Mouse (Mus musculus) adrenal gland, postnatal 14 days (tissue): Measurements from ENCODE around the gene Rnf8. TPM values are rescaled to one million over a fixed set of nuclear protein-coding genes. Genes with fewer than 3 reads are reported as not detected.
"Not testable (repeated sequence)": the region's sequence is repeated elsewhere in the genome, so short reads cannot be mapped to it uniquely, and the experiment has no call there.

ENCODE experiments used
- DNase-seq: peaks from one replicate; pipeline ENCODE4 v3.0.0; 2021; ENCODE audit warnings: mixed read lengths
- long read RNA-seq, 2 experiments: library from polyadenylated mRNA; stranded (forward); transcript quantifications; one replicate each; pipeline ENCODE4 v2.0.0; 2021
- total RNA-seq: library from RNA; stranded (reverse); gene quantifications from 2 replicates; pipeline ENCODE4 v1.2.3, GENCODE M21; 2021

Gene Rnf8
- 41.5 and 45.4 TPM in 2 replicates for total RNA-seq
- long read RNA-seq, experiment 1, full-length matches to known transcripts = 93 of 109 reads
- long read RNA-seq, experiment 1, partial matches to known transcripts = 1 of 109 reads
- long read RNA-seq, experiment 1, other reads (novel, unspliced or antisense) = 15 of 109 reads
- long read RNA-seq, experiment 2, full-length matches to known transcripts = 51 of 58 reads
- long read RNA-seq, experiment 2, partial matches to known transcripts = 0 of 58 reads
- long read RNA-seq, experiment 2, other reads (novel, unspliced or antisense) = 7 of 58 reads

GRCm38 (mm10) chr17:29614115-29615023, at the start of gene Rnf8, which contains the start of gene Gm28043:
TSS of gene Rnf8 (plus strand) at chr17:29614790.
TSS of gene Gm28043 (plus strand) at chr17:29614876.
- peak; percentile 98 for DNase-seq

GRCm38 (mm10) chr17:29565521-29565920, 49.1 kb upstream of the Rnf8 start:
- DNase-seq = no peak

- DNase-seq = peak; percentile 54
Observed at GRCm38 (mm10) chr17:29568435-29568834, 46.2 kb upstream of the Rnf8 start.

GRCm38 (mm10) chr17:29569831-29570230, 44.8 kb upstream of the Rnf8 start:
- DNase-seq = no peak

- no peak for DNase-seq
Observed at GRCm38 (mm10) chr17:29579579-29580126, 34.9 kb upstream of the Rnf8 start.

- no peak for DNase-seq
Observed at GRCm38 (mm10) chr17:29583569-29583968, 31.0 kb upstream of the Rnf8 start.

- no peak for DNase-seq
Observed at GRCm38 (mm10) chr17:29584306-29584705, 30.3 kb upstream of the Rnf8 start.

- no peak for DNase-seq
Observed at GRCm38 (mm10) chr17:29584737-29585136, 29.9 kb upstream of the Rnf8 start.

GRCm38 (mm10) chr17:29585446-29585845, 29.1 kb upstream of the Rnf8 start:
- DNase-seq = no peak

GRCm38 (mm10) chr17:29586921-29587320, 27.7 kb upstream of the Rnf8 start:
- no peak for DNase-seq

GRCm38 (mm10) chr17:29589221-29589898, 25.2 kb upstream of the Rnf8 start:
- DNase-seq = no peak

- DNase-seq = peak; percentile 64
Observed at GRCm38 (mm10) chr17:29595891-29596770, 18.5 kb upstream of the Rnf8 start.

- no peak for DNase-seq
Observed at GRCm38 (mm10) chr17:29596771-29597132, 17.8 kb upstream of the Rnf8 start.

GRCm38 (mm10) chr17:29599051-29599450, 15.5 kb upstream of the Rnf8 start:
- no peak for DNase-seq

GRCm38 (mm10) chr17:29599537-29599936, 15.1 kb upstream of the Rnf8 start:
- DNase-seq = no peak

GRCm38 (mm10) chr17:29601391-29601790, 13.2 kb upstream of the Rnf8 start:
- DNase-seq = peak; percentile 59

- DNase-seq = peak; percentile 86
Observed at GRCm38 (mm10) chr17:29603283-29603682, 11.3 kb upstream of the Rnf8 start.

GRCm38 (mm10) chr17:29613453-29613852, 1.1 kb upstream of the Rnf8 start:
- DNase-seq = not testable (repeated sequence)

GRCm38 (mm10) chr17:29615024-29615551, 498 bp downstream of the Rnf8 start:
- no peak for DNase-seq

GRCm38 (mm10) chr17:29615616-29616015, 1.0 kb downstream of the Rnf8 start:
- peak; percentile 72 for DNase-seq

- no peak for DNase-seq
Observed at GRCm38 (mm10) chr17:29619231-29619630, 4.6 kb downstream of the Rnf8 start.
